Mouse (Mus musculus): ENCODE results near the gene Naa35. TPM values are rescaled to one million over a fixed set of nuclear protein-coding genes. Genes with fewer than 3 reads are reported as not detected.

The Naa35 gene
- polyA plus RNA-seq, 1 experiment from 2014 or later: 79.6 TPM

GRCm38 (mm10) chr13:59613868-59614267 lies 28.8 kb downstream of the Naa35 start:
- H3K4me1 ChIP-seq (replicated peaks; ENCODE audit: control insufficient read depth, insufficient read depth, low read length): no peaks in the 10 kb centered on the region
- no peak overlapping the region for H3K4me3 ChIP-seq (ENCODE audit: low read depth, low read length)
- no peak overlapping the region for H3K27ac ChIP-seq (ENCODE audit: low read depth)
- no peak overlapping the region for H3K9ac ChIP-seq (ENCODE audit: low read length)
- no peak overlapping the region for H3K4me2 ChIP-seq (ENCODE audit: low read length)
- DNase-seq (ENCODE audit: low spot score) (no peak), ATAC-seq (replicated peaks; ENCODE audit: low FRiP score, low TSS enrichment, low read depth) (no peak)
- H3K9me3 ChIP-seq (ENCODE audit: control insufficient read depth, low read length): no peaks in the 10 kb centered on the region
- peaks cover 84% of the 10 kb centered on the region for H3K36me3 ChIP-seq (ENCODE audit: control insufficient read depth, insufficient read depth, low read length)
- 73% methylated on average over 4 of the region's 4 CpGs for WGBS
- no peaks in the 10 kb centered on the region for H3K27me3 ChIP-seq (replicated peaks; ENCODE audit: control insufficient read depth, insufficient read depth, low read length)

DNA sequence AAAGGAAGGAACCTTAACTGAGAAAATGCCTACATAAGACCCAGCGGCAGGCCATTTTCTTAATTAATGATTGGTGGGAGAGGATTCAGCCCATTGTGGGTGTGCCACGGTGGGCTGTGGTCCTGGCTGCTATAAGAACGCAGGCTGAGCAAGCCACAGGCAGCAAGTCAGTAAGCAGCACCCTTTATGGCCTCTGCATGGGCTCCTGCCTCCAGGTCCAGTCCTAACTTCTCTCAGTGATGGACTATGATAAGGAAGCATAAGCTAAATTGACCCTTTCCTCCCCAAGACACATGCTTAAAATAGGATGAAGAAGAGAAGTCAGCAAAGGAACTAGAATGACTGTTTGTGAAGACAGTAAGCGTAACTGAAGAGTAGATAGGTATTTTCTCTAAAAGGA lies 30.1 kb downstream of the Naa35 start:
- WGBS: 82% methylated on average over 4 of the region's 4 CpGs
- ATAC-seq (replicated peaks; ENCODE audit: low FRiP score, low TSS enrichment, low read depth): 0 out of 2 replicates have a peak, but pooled peaks have one; percentile 19
- H3K36me3 ChIP-seq (ENCODE audit: control insufficient read depth, insufficient read depth, low read length): peaks cover 80% of the 10 kb centered on the region

DNA sequence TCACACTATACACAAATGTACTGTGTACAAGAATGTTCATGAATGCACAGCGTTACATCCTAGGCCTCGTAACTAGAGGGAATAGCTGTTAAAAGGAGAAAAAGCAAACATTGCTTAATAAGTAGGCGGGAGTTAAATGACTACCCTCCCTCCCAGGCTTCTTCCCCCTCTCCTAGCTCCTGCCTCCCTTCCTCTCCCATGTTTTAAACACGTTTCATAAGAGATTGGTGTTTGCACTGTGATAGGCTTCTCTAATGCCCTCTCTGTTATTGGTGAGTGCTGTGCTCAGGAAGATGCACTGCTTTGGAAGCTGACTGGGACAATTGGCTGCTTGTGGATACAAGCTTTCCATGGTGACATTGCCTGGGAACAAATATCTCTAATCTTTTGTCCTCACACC lies 30.5 kb downstream of the Naa35 start:
- DNase-seq (ENCODE audit: low spot score) (no peak), ATAC-seq (replicated peaks; ENCODE audit: low FRiP score, low TSS enrichment, low read depth) (no peak)
- no peaks in the 10 kb centered on the region for H3K9me3 ChIP-seq (ENCODE audit: control insufficient read depth, low read length)

More for the DNA sequence above, 30.1 kb downstream of the Naa35 start:
- no peak overlapping the region for H3K9ac ChIP-seq (ENCODE audit: low read length)
- H3K4me1 ChIP-seq (replicated peaks; ENCODE audit: control insufficient read depth, insufficient read depth, low read length): no peaks in the 10 kb centered on the region
- H3K27ac ChIP-seq (ENCODE audit: low read depth): no peak overlapping the region
- H3K4me3 ChIP-seq (ENCODE audit: low read depth, low read length): no peak overlapping the region
- H3K4me2 ChIP-seq (ENCODE audit: low read length): no peak overlapping the region
- no peak for DNase-seq (ENCODE audit: low spot score)
- no peaks in the 10 kb centered on the region for H3K27me3 ChIP-seq (replicated peaks; ENCODE audit: control insufficient read depth, insufficient read depth, low read length)
- H3K9me3 ChIP-seq (ENCODE audit: control insufficient read depth, low read length): no peaks in the 10 kb centered on the region

DNA sequence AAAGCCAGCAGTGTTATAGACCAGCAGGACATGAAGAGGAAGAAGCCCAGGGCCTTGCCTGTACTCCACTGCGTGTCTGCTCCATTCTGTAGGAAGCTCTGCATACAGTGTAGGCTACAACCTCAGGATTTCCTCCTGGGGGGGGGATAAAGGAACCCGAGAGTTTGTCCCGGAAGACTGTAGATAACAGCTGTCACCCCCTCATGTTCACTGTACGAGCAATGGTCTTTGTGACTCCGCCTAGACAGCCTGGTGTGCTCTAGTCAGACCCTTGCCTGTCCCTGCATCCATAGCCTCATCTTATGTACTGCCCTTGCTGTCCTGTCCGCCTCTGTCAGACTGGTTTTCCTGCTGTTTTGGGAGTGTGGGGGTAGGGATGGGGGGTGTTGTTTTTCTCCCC lies 33.4 kb downstream of the Naa35 start:
- H3K9me3 ChIP-seq (ENCODE audit: control insufficient read depth, low read length): no peaks in the 10 kb centered on the region
- H3K4me1 ChIP-seq (replicated peaks; ENCODE audit: control insufficient read depth, insufficient read depth, low read length): no peaks in the 10 kb centered on the region
- H3K4me2 ChIP-seq (ENCODE audit: low read length): no peak overlapping the region
- H3K9ac ChIP-seq (ENCODE audit: low read length): no peak overlapping the region
- no peak for DNase-seq (ENCODE audit: low spot score)
- H3K36me3 ChIP-seq (ENCODE audit: control insufficient read depth, insufficient read depth, low read length): peaks cover 80% of the 10 kb centered on the region
- ATAC-seq (replicated peaks; ENCODE audit: low FRiP score, low TSS enrichment, low read depth): no peak
- WGBS: 85% methylated on average over 6 of the region's 6 CpGs
- H3K27ac ChIP-seq (ENCODE audit: low read depth): no peak overlapping the region
- no peak overlapping the region for H3K4me3 ChIP-seq (ENCODE audit: low read depth, low read length)
- no peaks in the 10 kb centered on the region for H3K27me3 ChIP-seq (replicated peaks; ENCODE audit: control insufficient read depth, insufficient read depth, low read length)

More for the DNA sequence above, 30.5 kb downstream of the Naa35 start:
- WGBS: 69% methylated on average over 4 of the region's 4 CpGs
- no peak overlapping the region for H3K4me3 ChIP-seq (ENCODE audit: low read depth, low read length)
- no peaks in the 10 kb centered on the region for H3K4me1 ChIP-seq (replicated peaks; ENCODE audit: control insufficient read depth, insufficient read depth, low read length)
- no peaks in the 10 kb centered on the region for H3K27me3 ChIP-seq (replicated peaks; ENCODE audit: control insufficient read depth, insufficient read depth, low read length)
- H3K27ac ChIP-seq (ENCODE audit: low read depth): no peak overlapping the region
- H3K4me2 ChIP-seq (ENCODE audit: low read length): no peak overlapping the region
- H3K36me3 ChIP-seq (ENCODE audit: control insufficient read depth, insufficient read depth, low read length): peaks cover 80% of the 10 kb centered on the region
- no peak overlapping the region for H3K9ac ChIP-seq (ENCODE audit: low read length)

DNA sequence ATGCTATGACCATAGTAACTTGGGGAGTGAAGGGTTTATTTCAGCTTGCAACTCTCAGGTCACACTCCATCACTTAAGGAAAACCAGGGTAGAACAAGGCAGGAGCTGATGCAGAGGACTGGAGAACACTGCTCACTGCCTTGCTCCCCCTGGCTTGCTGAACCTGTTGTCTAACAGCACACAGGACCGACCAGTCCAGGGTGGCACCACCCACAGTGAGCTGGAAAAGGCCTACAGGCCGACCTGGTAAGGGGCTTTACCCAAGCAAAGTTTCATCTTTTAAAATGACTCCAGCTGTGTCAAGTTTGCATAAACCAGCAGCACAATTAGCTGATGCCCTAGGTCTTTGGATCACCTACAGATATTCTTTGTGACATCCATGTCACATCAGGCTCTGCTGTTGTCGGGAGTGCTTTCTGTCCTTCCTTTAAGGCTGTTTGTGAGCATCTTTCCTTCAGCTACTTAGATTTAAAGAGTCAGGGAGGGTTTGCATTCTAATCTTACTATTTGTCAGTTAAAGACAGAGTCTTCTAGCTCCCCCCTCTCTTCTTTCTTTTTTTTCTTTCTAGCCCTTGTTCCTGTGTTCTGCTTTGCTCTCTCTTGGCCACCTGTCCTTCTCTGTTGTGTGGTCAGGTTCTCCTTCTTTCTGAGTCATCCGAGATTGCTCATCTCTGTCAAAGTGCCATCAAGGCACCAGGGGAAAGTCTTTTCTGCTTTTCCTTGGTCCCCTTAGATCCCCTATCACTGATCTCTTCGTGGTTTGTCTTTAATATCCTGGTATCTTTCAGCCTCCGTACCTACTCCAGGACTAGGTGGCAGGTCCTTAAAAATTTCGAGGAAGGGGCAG lies 36.8 kb downstream of the Naa35 start:
- H3K4me2 ChIP-seq (ENCODE audit: low read length): no peak overlapping the region
- H3K9ac ChIP-seq (ENCODE audit: low read length): no peak overlapping the region
- no peak for DNase-seq (ENCODE audit: low spot score)
- ATAC-seq (replicated peaks; ENCODE audit: low FRiP score, low TSS enrichment, low read depth): no peak
- no peak overlapping the region for H3K27ac ChIP-seq (ENCODE audit: low read depth)
- no peak overlapping the region for H3K4me3 ChIP-seq (ENCODE audit: low read depth, low read length)
- H3K27me3 ChIP-seq (replicated peaks; ENCODE audit: control insufficient read depth, insufficient read depth, low read length): no peaks in the 10 kb centered on the region
- H3K4me1 ChIP-seq (replicated peaks; ENCODE audit: control insufficient read depth, insufficient read depth, low read length): no peaks in the 10 kb centered on the region
- WGBS: 91% methylated on average over 7 of the region's 7 CpGs
- no peaks in the 10 kb centered on the region for H3K9me3 ChIP-seq (ENCODE audit: control insufficient read depth, low read length)
- peaks cover 91% of the 10 kb centered on the region for H3K36me3 ChIP-seq (ENCODE audit: control insufficient read depth, insufficient read depth, low read length)

DNA sequence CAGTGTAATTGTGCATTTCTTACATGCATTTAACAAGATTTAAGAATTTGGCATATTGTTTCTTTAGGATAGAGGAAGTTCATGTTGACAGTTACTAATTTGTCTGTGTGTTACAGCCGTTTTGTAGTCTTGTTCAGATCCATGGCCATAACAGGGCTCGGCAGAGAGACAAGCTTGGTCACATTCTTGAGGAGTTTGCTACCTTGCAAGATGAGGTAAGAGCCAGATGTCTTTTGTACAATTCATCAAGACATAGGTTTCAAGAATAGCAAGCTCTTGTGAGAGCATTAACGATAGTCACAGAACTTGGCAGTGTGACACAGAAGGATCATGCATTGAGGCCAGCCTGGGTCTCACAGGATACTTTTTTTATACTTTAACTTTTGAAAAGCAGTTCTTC lies 39.3 kb downstream of the Naa35 start:
- H3K4me3 ChIP-seq (ENCODE audit: low read depth, low read length): no peak overlapping the region
- no peaks in the 10 kb centered on the region for H3K9me3 ChIP-seq (ENCODE audit: control insufficient read depth, low read length)
- no peak overlapping the region for H3K4me2 ChIP-seq (ENCODE audit: low read length)
- no peak overlapping the region for H3K27ac ChIP-seq (ENCODE audit: low read depth)
- WGBS: 67% methylated on average over 3 of the region's 3 CpGs
- H3K9ac ChIP-seq (ENCODE audit: low read length): no peak overlapping the region
- ATAC-seq (replicated peaks; ENCODE audit: low FRiP score, low TSS enrichment, low read depth) (no peak), DNase-seq (ENCODE audit: low spot score) (no peak)
- peaks cover 92% of the 10 kb centered on the region for H3K36me3 ChIP-seq (ENCODE audit: control insufficient read depth, insufficient read depth, low read length)
- no peaks in the 10 kb centered on the region for H3K4me1 ChIP-seq (replicated peaks; ENCODE audit: control insufficient read depth, insufficient read depth, low read length)
- H3K27me3 ChIP-seq (replicated peaks; ENCODE audit: control insufficient read depth, insufficient read depth, low read length): no peaks in the 10 kb centered on the region

DNA sequence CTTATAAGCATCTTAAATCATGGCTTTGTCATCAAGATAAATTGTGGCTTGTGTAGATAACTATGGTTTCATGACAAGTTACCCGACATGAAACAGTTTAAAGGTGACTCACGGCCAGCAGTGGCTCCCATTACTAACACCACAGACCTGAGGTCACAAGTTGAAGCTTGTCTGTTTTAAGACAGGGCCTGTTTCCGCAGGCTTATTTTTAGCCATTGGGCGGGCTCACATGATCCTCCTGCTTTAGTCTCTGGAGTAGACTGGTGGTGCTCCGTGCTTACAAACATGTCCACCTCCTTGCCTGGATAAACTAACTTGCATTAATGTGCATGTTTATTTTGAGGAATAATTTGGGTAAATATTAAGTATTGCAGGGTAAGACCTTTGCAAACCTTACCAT lies 39.8 kb downstream of the Naa35 start:
- H3K4me1 ChIP-seq (replicated peaks; ENCODE audit: control insufficient read depth, insufficient read depth, low read length): no peaks in the 10 kb centered on the region
- H3K36me3 ChIP-seq (ENCODE audit: control insufficient read depth, insufficient read depth, low read length): peaks cover 94% of the 10 kb centered on the region
- DNase-seq (ENCODE audit: low spot score) (no peak), ATAC-seq (replicated peaks; ENCODE audit: low FRiP score, low TSS enrichment, low read depth) (no peak)
- H3K27me3 ChIP-seq (replicated peaks; ENCODE audit: control insufficient read depth, insufficient read depth, low read length): no peaks in the 10 kb centered on the region
- whole genome bisulfite sequencing: 70% methylated on average over 5 of the region's 5 CpGs
- no peak overlapping the region for H3K9ac ChIP-seq (ENCODE audit: low read length)
- H3K4me3 ChIP-seq (ENCODE audit: low read depth, low read length): no peak overlapping the region
- H3K27ac ChIP-seq (ENCODE audit: low read depth): no peak overlapping the region
- H3K4me2 ChIP-seq (ENCODE audit: low read length): no peak overlapping the region
- no peaks in the 10 kb centered on the region for H3K9me3 ChIP-seq (ENCODE audit: control insufficient read depth, low read length)

- no peak for DNase-seq (ENCODE audit: low spot score)
- H3K4me1 ChIP-seq (replicated peaks; ENCODE audit: control insufficient read depth, insufficient read depth, low read length): no peaks in the 10 kb centered on the region
- no peaks in the 10 kb centered on the region for H3K9me3 ChIP-seq (ENCODE audit: control insufficient read depth, low read length)
- no peak overlapping the region for H3K4me2 ChIP-seq (ENCODE audit: low read length)
- WGBS: 91% methylated on average over 7 of the region's 7 CpGs
- H3K36me3 ChIP-seq (ENCODE audit: control insufficient read depth, insufficient read depth, low read length): peaks cover 95% of the 10 kb centered on the region
- no peak for ATAC-seq (replicated peaks; ENCODE audit: low FRiP score, low TSS enrichment, low read depth)
- H3K27me3 ChIP-seq (replicated peaks; ENCODE audit: control insufficient read depth, insufficient read depth, low read length): no peaks in the 10 kb centered on the region
- H3K27ac ChIP-seq (ENCODE audit: low read depth): no peak overlapping the region
- no peak overlapping the region for H3K9ac ChIP-seq (ENCODE audit: low read length)
- H3K4me3 ChIP-seq (ENCODE audit: low read depth, low read length): no peak overlapping the region
These were observed 41.7 kb downstream of the Naa35 start for GRCm38 (mm10) chr13:59626739-59627138.

GRCm38 (mm10) chr13:59634637-59635036 lies 49.6 kb downstream of the Naa35 start:
- DNase-seq (ENCODE audit: low spot score) (no peak), ATAC-seq (replicated peaks; ENCODE audit: low FRiP score, low TSS enrichment, low read depth) (no peak)
- Histone ChIP-seq H3K4me3 (ENCODE audit: low read depth, low read length) (no peak overlapping the region), H3K9me3 (ENCODE audit: control insufficient read depth, low read length) (no peaks in the 10 kb centered on the region), H3K9ac (ENCODE audit: low read length) (no peak overlapping the region), H3K4me2 (ENCODE audit: low read length) (no peak overlapping the region), H3K36me3 (ENCODE audit: control insufficient read depth, insufficient read depth, low read length) (peaks cover 95% of the 10 kb centered on the region), H3K4me1 (replicated peaks; ENCODE audit: control insufficient read depth, insufficient read depth, low read length) (no peaks in the 10 kb centered on the region), H3K27me3 (replicated peaks; ENCODE audit: control insufficient read depth, insufficient read depth, low read length) (no peaks in the 10 kb centered on the region), H3K27ac (ENCODE audit: low read depth) (no peak overlapping the region)
- 66% methylated on average over 5 of the region's 5 CpGs for WGBS
